Mouse (Mus musculus) induced T-regulatory cell, adult 2 months (primary cell): Measurements from ENCODE around the gene Rdh1.
"Not testable (repeated sequence)": the region's sequence is repeated elsewhere in the genome, so short reads cannot be mapped to it uniquely, and the experiment has no call there.

Source experiments
- DNase-seq: peaks from one replicate; pipeline ENCODE4 v3.0.0-alpha.2; 2012; ENCODE audit warnings: low read depth

Gene Rdh1

GRCm38 (mm10) chr10:127748847-127749612, 10.5 kb upstream of the Rdh1 start:
- no peak for DNase-seq

DNA sequence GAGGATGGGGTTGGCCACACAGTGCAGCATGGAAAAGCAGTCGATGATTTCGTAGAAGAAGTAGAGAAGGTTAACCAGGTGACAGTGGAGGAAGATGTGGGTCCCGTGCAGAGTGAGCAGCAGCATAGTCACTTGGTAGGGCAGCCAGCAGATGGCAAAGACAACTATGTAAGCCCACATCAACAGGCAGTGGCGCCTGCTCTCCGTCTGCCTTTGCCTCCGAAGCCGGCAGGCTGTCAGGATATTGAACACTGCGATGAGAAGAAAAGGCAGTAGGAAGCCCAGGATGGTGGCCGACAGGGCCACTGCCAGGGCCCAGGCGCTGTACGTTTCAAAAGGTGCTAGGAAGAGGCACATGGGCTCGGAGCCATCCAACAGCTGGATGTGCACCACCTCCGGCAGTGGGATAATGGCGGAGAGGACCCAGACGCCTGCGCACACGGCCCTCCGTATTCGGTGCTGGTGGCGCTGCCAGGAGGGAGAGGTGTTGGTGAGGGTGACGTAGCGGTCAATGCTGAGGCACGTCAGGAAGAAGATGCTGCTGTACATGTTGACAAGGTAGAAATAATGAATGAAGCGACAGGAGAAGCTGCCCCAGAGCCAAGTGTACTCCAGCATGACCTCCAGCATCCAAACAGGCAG, 9.3 kb upstream of the Rdh1 start:
- DNase-seq, result no peak

- no peak for DNase-seq
These were observed 8.0 kb upstream of the Rdh1 start, which contains the start of gene Gpr182 for GRCm38 (mm10) chr10:127751548-127751947. Gene Gpr182 (minus strand): TSS chr10:127751732.

GRCm38 (mm10) chr10:127754566-127755166, 4.9 kb upstream of the Rdh1 start:
- DNase-seq, result no peak

GRCm38 (mm10) chr10:127755246-127755645, 4.3 kb upstream of the Rdh1 start:
- no peak for DNase-seq

DNA sequence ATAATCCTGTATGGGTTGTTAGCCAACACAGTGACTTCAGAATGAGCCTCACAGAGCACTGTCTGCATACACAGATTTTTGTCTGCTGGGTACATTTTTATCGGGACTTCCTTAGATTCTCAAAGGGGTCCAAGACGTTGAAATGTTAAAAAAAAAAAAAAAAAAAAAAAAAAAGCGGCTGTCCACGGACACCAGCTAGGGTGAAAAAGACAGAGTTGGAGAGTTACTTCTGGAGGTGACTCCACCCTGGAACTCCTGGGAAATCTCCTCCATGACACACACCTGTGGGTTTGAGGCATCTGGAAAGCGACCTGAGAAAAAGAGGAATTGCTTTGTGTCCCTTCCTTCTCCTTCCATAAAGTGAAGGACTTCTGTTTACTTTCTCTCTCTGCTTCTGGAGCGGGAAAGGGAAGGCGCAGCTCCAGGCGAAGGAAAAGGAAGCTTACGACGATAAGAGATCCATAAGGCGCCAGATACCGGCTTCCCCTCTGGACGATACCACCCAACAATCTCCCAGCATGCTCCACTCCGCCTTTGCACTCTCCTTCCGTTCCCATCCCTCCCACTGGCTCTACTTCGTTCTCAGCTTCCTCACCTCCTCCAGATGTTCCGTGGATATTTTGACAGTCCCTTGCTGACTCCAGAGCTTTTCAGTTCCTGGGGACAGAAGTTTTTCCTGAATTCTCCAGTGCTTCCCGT, 3.6 kb upstream of the Rdh1 start:
- DNase-seq, result no peak

GRCm38 (mm10) chr10:127762926-127763325, 3.4 kb downstream of the Rdh1 start:
- not testable (repeated sequence) for DNase-seq

DNA sequence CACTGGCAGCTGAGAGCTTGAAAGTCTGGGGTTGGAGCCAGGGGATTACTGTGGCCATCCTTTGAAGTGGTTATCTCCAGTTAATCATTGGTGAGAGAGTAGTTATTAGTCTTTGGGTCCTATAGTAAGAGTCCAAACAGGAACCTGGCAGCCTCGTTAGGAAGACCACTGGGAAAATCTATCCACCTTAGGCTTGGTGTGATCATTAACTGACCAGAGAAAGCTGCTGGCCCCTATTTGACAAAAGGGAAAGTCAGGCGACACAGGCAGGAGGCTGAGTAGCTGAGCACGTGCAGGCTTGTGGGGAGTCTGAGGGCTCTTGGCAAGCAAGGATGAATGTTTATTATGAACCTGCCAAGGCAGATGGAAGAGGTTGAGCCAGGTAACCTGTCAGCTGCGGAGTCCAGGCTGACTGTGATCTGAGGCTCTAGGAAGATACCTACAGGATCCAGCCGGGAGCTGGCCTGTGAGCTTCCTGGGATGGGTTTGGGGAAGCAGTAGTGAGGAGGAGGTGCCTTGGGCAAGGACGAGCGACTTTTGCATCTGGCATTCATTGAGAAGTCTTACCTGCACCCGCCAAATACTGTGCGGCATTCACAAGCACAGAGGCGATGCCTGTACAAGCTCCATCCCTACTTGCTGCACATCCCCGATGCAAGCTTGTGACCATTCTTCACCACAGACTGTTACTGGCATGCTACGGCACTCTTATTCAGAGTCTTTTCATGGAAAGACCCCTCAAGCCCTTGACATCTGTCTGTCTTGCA, 4.6 kb downstream of the Rdh1 start:
- no peak for DNase-seq

GRCm38 (mm10) chr10:127766564-127766963, 7.0 kb downstream of the Rdh1 start:
- no peak for DNase-seq

DNA sequence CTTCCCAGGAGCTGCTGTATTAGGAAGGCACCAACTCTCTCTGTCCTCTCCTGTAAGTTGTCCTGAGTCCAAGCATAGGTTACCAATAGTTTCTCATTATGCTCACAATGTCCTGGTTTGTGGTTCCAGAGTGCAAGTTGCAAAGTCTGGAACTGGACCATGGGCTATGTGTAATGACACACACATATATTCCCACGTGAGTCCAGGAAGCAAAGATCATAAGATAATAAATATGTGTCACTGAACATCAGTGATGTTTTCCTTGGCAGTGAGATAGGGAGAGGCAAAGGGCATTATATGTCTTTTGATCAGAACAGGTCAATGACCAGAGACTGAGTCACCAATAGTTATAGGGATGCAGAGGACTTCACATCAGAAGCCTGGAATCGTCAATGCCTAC, 16.5 kb downstream of the Rdh1 start, which contains the start of gene Rdh9:
Rdh9 (plus strand) TSS at position 376 of the 400 bp plus-strand sequence.
- DNase-seq, result no peak

DNA sequence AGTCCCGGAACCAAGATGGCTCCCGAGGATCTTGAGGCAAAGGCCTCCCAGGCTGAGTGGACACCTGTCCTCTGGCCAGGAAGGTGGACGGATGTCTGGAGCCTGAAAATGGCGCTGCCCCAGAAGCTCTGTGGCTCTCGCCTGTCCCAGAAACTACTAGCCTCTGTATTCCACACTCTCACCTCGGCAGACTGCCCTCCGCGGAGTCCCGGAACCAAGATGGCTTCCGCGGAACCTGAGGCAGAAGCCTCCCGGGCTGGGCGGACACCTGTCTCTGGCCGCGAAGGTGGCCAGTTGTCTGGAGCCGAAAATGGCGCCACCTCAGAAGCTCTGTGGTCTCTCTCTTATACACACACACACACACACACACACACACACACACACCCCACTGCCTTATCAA, 22.8 kb downstream of the Rdh1 start:
- DNase-seq, result not testable (repeated sequence)

GRCm38 (mm10) chr10:127785411-127785810, 25.9 kb downstream of the Rdh1 start:
- DNase-seq, result not testable (repeated sequence)

DNA sequence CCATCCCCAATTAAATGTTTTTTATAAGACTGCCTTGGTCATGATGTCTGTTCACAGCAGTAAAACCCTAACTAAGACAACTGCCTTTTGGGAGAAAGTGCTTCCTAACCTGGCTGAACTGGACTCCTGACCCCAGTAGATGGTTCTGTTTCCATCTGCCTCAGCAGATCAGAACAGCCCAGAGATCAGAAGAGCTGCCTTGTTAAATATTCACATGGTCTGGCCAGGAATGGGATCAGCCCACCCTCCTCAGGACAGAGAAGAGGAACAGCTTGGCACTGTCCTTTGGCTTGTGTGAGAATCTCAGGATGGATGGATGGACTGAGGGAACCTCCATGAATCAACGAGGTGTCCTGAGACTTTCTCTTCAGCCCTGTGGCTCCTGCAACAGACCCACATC, 39.8 kb downstream of the Rdh1 start:
- DNase-seq, result no peak

DNA sequence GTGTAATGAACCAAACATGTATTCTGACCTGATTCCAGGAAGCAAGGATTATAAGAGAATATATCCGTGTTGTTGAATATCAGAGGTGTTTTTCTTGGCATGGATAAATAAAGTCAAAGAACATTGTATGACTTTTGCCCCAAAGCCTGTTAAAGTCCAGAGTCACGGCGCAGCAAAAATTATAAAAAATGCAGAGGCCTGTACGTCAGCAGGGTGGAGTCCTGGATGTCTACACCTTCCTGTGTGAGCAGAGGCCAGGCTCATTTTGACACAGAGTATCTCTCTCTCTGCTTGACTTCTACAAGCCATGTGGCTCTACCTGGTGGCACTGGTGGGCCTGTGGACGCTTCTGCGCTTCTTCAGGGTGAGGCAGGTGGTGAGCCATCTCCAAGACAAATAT, 41.4 kb downstream of the Rdh1 start, which contains the start of gene Rdh16:
Rdh16 (plus strand) TSS at position 262 of the 400 bp plus-strand sequence.
- DNase-seq, result no peak

GRCm38 (mm10) chr10:127801612-127802011, 42.1 kb downstream of the Rdh1 start:
- no peak for DNase-seq

DNA sequence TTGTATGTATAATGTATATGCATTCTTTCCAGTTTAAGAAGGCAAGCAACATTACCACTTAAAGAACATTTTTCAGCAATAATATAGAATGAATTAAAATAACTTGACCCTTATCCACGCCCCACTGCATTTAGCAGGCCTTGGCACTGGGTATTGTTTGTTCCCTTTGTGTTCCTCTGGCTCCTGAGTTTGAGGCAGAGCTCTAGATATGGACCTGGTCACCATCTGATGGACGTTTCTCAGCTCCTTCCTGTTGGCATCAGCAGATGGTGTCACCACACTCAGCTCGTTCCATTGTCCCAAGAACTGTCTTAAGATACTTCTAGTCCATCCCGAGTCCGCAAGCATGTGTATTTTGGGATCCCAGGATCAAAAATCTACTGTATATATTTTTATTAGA, 42.7 kb downstream of the Rdh1 start:
- DNase-seq, result no peak

DNA sequence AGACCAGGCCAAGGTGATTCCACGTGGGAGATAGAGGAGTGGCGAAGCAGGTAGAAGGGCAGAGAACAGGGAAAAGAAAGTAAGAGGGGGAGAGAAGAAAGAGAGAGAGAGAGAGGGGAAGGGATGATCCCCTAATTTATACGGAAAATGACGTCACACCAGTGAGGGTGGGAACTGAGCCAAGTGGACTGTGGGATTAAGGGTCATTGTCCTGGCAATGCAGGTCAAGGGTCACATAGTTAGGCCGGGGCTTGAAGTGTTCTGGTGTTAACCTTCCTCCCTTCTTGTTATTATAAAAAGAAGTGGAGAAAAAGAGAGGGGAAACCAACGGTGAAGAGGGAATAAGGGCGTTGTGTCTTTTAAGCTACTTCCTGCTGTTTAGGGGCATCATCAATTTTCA, 44.9 kb downstream of the Rdh1 start:
- DNase-seq, result no peak

DNA sequence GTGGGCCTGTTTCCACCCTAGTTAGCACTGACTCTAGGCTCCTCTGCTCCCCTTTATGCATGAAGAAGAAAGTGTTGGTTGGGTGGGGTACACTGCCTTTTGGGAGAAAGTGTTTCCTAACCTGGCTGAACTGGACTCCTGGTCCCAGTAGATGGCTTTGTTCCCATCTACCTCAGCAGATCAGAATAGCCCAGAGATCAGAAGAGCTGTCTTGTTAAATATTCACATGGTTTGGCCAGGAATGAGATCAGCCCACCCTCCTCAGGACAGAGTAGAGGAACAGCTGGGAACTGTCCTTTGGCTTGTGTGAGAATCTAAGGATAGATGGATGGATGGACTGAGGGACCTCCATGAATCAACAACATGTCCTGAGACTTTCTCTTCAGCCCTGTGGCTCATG, 56.4 kb downstream of the Rdh1 start:
- DNase-seq, result no peak

DNA sequence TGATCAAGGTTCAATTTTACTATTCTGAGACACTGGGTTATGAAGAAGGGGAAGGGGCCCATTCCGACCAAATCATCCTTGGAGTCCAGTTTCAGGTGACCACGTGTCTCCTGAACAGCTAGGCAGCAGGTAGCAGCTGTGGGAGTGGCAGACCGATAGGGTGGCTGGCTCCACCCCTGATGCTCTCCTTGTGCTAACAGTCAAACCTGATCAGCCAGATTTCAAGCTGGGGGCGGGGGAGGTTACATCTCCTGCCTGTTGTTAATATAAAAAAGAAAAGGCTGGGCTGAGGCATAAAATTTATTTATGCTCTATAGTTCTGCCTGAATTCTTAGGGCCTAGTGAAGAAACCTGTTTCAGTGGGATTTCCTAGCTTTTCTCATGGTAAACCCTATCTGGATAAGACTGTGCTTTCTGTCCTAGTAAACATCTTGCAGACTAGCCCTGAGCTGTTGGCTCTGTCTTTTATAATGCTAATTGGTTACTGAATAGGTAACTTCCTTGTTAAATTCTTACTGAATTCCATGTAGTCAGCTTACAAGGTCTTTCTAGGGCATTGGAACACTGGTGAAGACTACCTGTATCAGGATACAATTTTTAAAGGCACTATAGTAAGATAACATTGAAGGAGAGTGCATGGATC, 57.9 kb downstream of the Rdh1 start:
- not testable (repeated sequence) for DNase-seq
